Mouse (Mus musculus) forebrain, embryonic 13.5 days (tissue): ENCODE measurements around the gene 1700093K21Rik. TPM values are rescaled to one million over a fixed set of nuclear protein-coding genes. Genes with fewer than 3 reads are reported as not detected.

Experiments used
- ATAC-seq: fragments of 200-750 bp; cut with Nextera tagmentation; 2 replicates; pipeline ENCODE4 v1.8.0; 2017
- H3K27ac ChIP-seq: fragments of 300-500 bp; sonication (generic); 2 replicates; pipeline ENCODE4 v1.5.1; 2015; ENCODE audit warnings: inconsistent platforms, mild to moderate bottlenecking, moderate library complexity
- H3K27me3 ChIP-seq: fragments of 300-500 bp; sonication (generic); 2 replicates; pipeline ENCODE4 v1.6.1; 2015; ENCODE audit warnings: mild to moderate bottlenecking, inconsistent platforms
- H3K36me3 ChIP-seq: fragments of 300-500 bp; sonication (generic); 2 replicates; pipeline ENCODE4 v1.6.1; 2015; ENCODE audit warnings: mild to moderate bottlenecking, inconsistent platforms; ENCODE audit not compliant: poor library complexity, severe bottlenecking
- H3K4me1 ChIP-seq: fragments of 300-500 bp; sonication (generic); 2 replicates; pipeline ENCODE4 v1.6.1; 2015; ENCODE audit warnings: inconsistent platforms
- H3K4me2 ChIP-seq: fragments of 300-500 bp; sonication (generic); 2 replicates; pipeline ENCODE4 v1.6.1; 2015; ENCODE audit warnings: inconsistent platforms, mild to moderate bottlenecking, moderate library complexity
- H3K4me3 ChIP-seq: fragments of 300-500 bp; sonication (generic); 2 replicates; pipeline ENCODE4 v1.5.1; 2015; ENCODE audit warnings: mild to moderate bottlenecking, inconsistent platforms
- H3K9ac ChIP-seq: fragments of 300-500 bp; sonication (generic); 2 replicates; pipeline ENCODE4 v1.6.1; 2015; ENCODE audit warnings: mild to moderate bottlenecking, inconsistent platforms
- H3K9me3 ChIP-seq: fragments of 300-500 bp; sonication (generic); replicated peaks from 2 replicates; pipeline ENCODE4 v1.6.1; 2016; ENCODE audit warnings: inconsistent platforms
- WGBS: fragments of 180-500 bp; shearing (Covaris S2); methylation state at CpG from one replicate; pipeline ENCODE4 v1.1.7; 2015; 5-methylcytosine and 5-hydroxymethylcytosine counted together
- microRNA-seq: library from miRNA; unstranded; fragments of <30 nt; microRNA quantifications from one replicate; pipeline ENCODE4, GENCODE M21; 2016
- polyA plus RNA-seq: library from polyadenylated mRNA; unstranded; fragments of >200 nt; fragmentation: Nextera tagmentation; extraction: Ambion mirVana; gene quantifications from 2 replicates; pipeline ENCODE4 v1.2.1, GENCODE M21; 2015

Gene 1700093K21Rik
- polyA plus RNA-seq, 1 experiment from 2014 or later: not detected

- 40% methylated on average over 6 of the region's 6 CpGs for WGBS
- peak overlapping the region; percentile 87 for H3K4me2 ChIP-seq
- H3K9me3 ChIP-seq: no peaks in the 10 kb centered on the region
- peaks cover 25% of the 10 kb centered on the region for H3K4me1 ChIP-seq
- H3K36me3 ChIP-seq: peaks cover 42% of the 10 kb centered on the region
- H3K27me3 ChIP-seq: no peaks in the 10 kb centered on the region
- peak overlapping the region; percentile 91 for H3K9ac ChIP-seq
- no peak for ATAC-seq
- H3K27ac ChIP-seq: peak overlapping the region; percentile 96; the same call in 1 of the 2 replicates
- H3K4me3 ChIP-seq: peak overlapping the region; percentile 84
Measured at GRCm38 (mm10) chr11:23496661-23497060, 24.3 kb downstream of the 1700093K21Rik start.

- Histone ChIP-seq H3K9ac (no peak overlapping the region), H3K9me3 (no peaks in the 10 kb centered on the region), H3K27me3 (no peaks in the 10 kb centered on the region), H3K27ac (no peak overlapping the region), H3K4me3 (no peak overlapping the region), H3K4me1 (peaks cover 25% of the 10 kb centered on the region), H3K4me2 (peak overlapping the region; percentile 87), H3K36me3 (peaks cover 56% of the 10 kb centered on the region)
- 94% methylated on average over 6 of the region's 6 CpGs for WGBS
- no peak for ATAC-seq
Measured at GRCm38 (mm10) chr11:23495231-23495630, 25.7 kb downstream of the 1700093K21Rik start.

- peaks cover 86% of the 10 kb centered on the region for H3K36me3 ChIP-seq
- 91% methylated on average over 4 of the region's 4 CpGs for WGBS
Measured at GRCm38 (mm10) chr11:23492048-23492790, 28.7 kb downstream of the 1700093K21Rik start.

GRCm38 (mm10) chr11:23489955-23490354 is 31.0 kb downstream of the 1700093K21Rik start:
- peaks cover 5% of the 10 kb centered on the region; the same call in 1 of the 2 replicates for H3K4me1 ChIP-seq
- H3K27me3 ChIP-seq: no peaks in the 10 kb centered on the region
- no peak overlapping the region for H3K4me2 ChIP-seq
- 100% methylated on average over 1 of the region's 1 CpGs for WGBS
- no peak for ATAC-seq
- H3K27ac ChIP-seq: no peak overlapping the region
- H3K4me3 ChIP-seq: no peak overlapping the region
- H3K9ac ChIP-seq: no peak overlapping the region
- H3K9me3 ChIP-seq: no peaks in the 10 kb centered on the region
- peaks cover 93% of the 10 kb centered on the region for H3K36me3 ChIP-seq

More at GRCm38 (mm10) chr11:23492048-23492790, 28.7 kb downstream of the 1700093K21Rik start:
- Histone ChIP-seq H3K4me2 (no peak overlapping the region), H3K9ac (no peak overlapping the region), H3K4me3 (no peak overlapping the region), H3K4me1 (peaks cover 25% of the 10 kb centered on the region), H3K27ac (no peak overlapping the region), H3K27me3 (no peaks in the 10 kb centered on the region), H3K9me3 (no peaks in the 10 kb centered on the region)
- ATAC-seq: no peak

Small RNA genes lying within 50 kb of the gene (microRNA-seq; reads per million reads assigned to microRNA genes)
- gene Gm47279: not detected

Other genes with a start within 250 kb of the 1700093K21Rik start
- gene Usp34, start 214.3 kb downstream of the 1700093K21Rik start, polyA plus RNA-seq: 27.1 and 29.8 TPM in 2 replicates
- 151 and 156 TPM in 2 replicates for gene Ahsa2, start 23.1 kb downstream of the 1700093K21Rik start, polyA plus RNA-seq
- gene 0610010F05Rik, start 112.5 kb upstream of the 1700093K21Rik start, polyA plus RNA-seq: 114 and 119 TPM in 2 replicates
- gene Pus10, start 144.5 kb upstream of the 1700093K21Rik start, polyA plus RNA-seq: 16.4 and 16.7 TPM in 2 replicates
- gene Pex13, start 144.8 kb upstream of the 1700093K21Rik start, polyA plus RNA-seq: 34.2 and 41.3 TPM in 2 replicates
- 0.27 and 0.40 TPM in 2 replicates for gene Rel, start 249.8 kb upstream of the 1700093K21Rik start, polyA plus RNA-seq